Mouse (Mus musculus) embryonic facial prominence, embryonic 11.5 days (tissue): ENCODE results near the gene Gemin4. TPM values are rescaled to one million over a fixed set of nuclear protein-coding genes. Genes with fewer than 3 reads are reported as not detected.

ENCODE experiments used
- ATAC-seq: fragments of 200-750 bp; cut with Nextera tagmentation; replicated peaks from 2 replicates; pipeline ENCODE4 v1.8.0; 2017; ENCODE audit warnings: low read depth; ENCODE audit not compliant: insufficient number of reproducible peaks, low FRiP score, low TSS enrichment
- DNase-seq: peaks from one replicate; pipeline ENCODE4 v3.0.0-alpha.2; 2015; ENCODE audit warnings: low spot score
- H3K27ac ChIP-seq: fragments of 300-500 bp; sonication (generic); replicated peaks from 2 replicates; pipeline ENCODE4 v1.5.1; 2014; ENCODE audit warnings: mild to moderate bottlenecking, low read depth, low read length, control low read depth
- H3K27me3 ChIP-seq: fragments of 300-500 bp; sonication (generic); 2 replicates; pipeline ENCODE4 v1.6.1; 2014; ENCODE audit warnings: mild to moderate bottlenecking, low read length, moderate library complexity, mixed read lengths; ENCODE audit not compliant: control insufficient read depth, insufficient read depth
- H3K36me3 ChIP-seq: fragments of 300-500 bp; sonication (generic); replicated peaks from 2 replicates; pipeline ENCODE4 v1.6.1; 2014; ENCODE audit warnings: low read depth, mild to moderate bottlenecking, low read length, moderate library complexity, mixed read lengths; ENCODE audit not compliant: control insufficient read depth, insufficient read depth
- H3K4me1 ChIP-seq: fragments of 300-500 bp; sonication (generic); 2 replicates; pipeline ENCODE4 v1.6.1; 2014; ENCODE audit warnings: low read length, mixed read lengths; ENCODE audit not compliant: control insufficient read depth, insufficient read depth
- H3K4me2 ChIP-seq: fragments of 300-500 bp; sonication (generic); 2 replicates; pipeline ENCODE4 v1.6.1; 2014; ENCODE audit warnings: low read depth, mild to moderate bottlenecking, control low read depth, low read length, moderate library complexity
- H3K4me3 ChIP-seq: fragments of 300-500 bp; sonication (generic); 2 replicates; pipeline ENCODE4 v1.5.1; 2014; ENCODE audit warnings: low read depth, low read length, control low read depth
- H3K9ac ChIP-seq: fragments of 300-500 bp; sonication (generic); replicated peaks from 2 replicates; pipeline ENCODE4 v1.6.1; 2014; ENCODE audit warnings: mild to moderate bottlenecking, control low read depth, low read length
- H3K9me3 ChIP-seq: fragments of 300-500 bp; sonication (generic); replicated peaks from 2 replicates; pipeline ENCODE4 v1.6.1; 2016; ENCODE audit warnings: mild to moderate bottlenecking, low read length, inconsistent platforms, mixed read lengths; ENCODE audit not compliant: control insufficient read depth
- WGBS: fragments of 180-500 bp; shearing (Covaris S2); extraction: QIAGEN DNeasy Blood & Tissue Kit; methylation state at CpG from one replicate; pipeline ENCODE4 v1.1.7; 2014; 5-methylcytosine and 5-hydroxymethylcytosine counted together
- polyA plus RNA-seq: library from polyadenylated mRNA; unstranded; fragments of >200 nt; fragmentation: Nextera tagmentation; extraction: Ambion mirVana; gene quantifications from 2 replicates; pipeline ENCODE4 v1.2.1, GENCODE M21; 2014

Gemin4 gene
- polyA plus RNA-seq, 1 experiment from 2014 or later, result 54.7 TPM

DNA sequence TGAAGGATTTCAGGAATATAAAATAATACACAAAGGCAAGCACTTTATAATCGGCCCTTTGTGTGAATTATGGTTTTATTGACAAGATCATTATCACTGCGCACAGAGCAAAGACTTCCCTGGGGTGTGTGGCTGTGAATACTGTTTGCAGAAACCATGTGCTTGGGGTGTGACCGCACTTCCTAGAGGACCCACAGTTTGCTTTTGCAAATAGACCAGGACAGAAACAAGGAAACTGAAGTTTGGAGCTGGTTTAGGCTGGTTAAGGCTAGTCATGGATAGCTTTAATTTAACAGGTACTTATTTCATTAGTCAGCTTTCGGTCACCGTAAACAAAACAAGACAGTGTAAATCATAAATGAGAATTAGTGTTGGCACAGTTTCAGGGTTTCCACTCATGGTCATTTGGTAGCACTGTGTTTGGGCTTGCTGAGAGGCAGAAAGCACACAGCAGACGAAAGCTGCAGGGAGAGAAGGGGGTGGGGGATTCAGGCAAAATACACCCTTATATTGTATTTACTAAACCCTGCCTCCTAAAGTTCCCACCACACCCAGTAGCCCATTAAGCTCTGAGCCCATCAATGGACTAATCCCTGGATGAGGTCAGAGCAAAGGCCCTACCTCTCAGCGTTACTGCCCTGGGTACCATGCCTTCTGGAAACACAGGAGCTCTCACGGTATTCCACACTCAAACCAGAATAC lies 21.0 kb downstream of the Gemin4 start:
- ATAC-seq (no peak), DNase-seq (no peak)
- Histone ChIP-seq H3K27ac (no peak overlapping the region), H3K4me3 (no peak overlapping the region), H3K9me3 (no peaks in the 10 kb centered on the region), H3K36me3 (no peaks in the 10 kb centered on the region), H3K4me2 (no peak overlapping the region), H3K27me3 (no peaks in the 10 kb centered on the region), H3K4me1 (no peaks in the 10 kb centered on the region; the same call in 1 of the 2 replicates), H3K9ac (no peak overlapping the region)
- WGBS, result 71% methylated on average over 8 of the region's 8 CpGs

- ATAC-seq (no peak), DNase-seq (no peak)
- 76% methylated on average over 6 of the region's 6 CpGs for WGBS
- Histone ChIP-seq H3K4me3 (no peak overlapping the region), H3K27me3 (no peaks in the 10 kb centered on the region), H3K9me3 (no peaks in the 10 kb centered on the region), H3K4me1 (no peaks in the 10 kb centered on the region), H3K36me3 (no peaks in the 10 kb centered on the region), H3K4me2 (no peak overlapping the region), H3K9ac (no peak overlapping the region), H3K27ac (no peak overlapping the region)
These were observed 30.6 kb downstream of the Gemin4 start for GRCm38 (mm10) chr11:76186908-76187307.

DNA sequence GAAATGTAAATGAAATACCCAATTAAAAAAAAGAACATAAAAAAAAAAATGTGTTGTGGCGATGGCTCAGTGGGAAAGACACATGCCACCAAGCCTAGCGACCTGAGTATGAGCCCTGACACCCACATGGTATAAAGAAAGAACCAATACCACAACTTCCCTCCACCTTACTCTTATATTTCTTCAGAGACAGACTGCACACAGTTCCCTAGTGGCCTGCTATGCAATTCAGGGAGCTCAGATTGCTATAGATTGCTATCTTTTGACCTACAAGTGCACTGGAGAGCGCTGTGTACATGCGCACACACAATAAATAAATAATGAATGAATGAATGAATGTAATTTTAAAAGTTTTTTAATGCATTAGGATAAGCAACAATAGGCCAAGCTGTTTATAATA lies 33.7 kb downstream of the Gemin4 start:
- Histone ChIP-seq H3K9me3 (no peaks in the 10 kb centered on the region), H3K27ac (no peak overlapping the region), H3K4me1 (no peaks in the 10 kb centered on the region), H3K9ac (no peak overlapping the region), H3K36me3 (no peaks in the 10 kb centered on the region), H3K4me3 (no peak overlapping the region), H3K4me2 (no peak overlapping the region), H3K27me3 (no peaks in the 10 kb centered on the region)
- DNase-seq (no peak), ATAC-seq (no peak)
- WGBS, result 79% methylated on average over 4 of the region's 4 CpGs

- Histone ChIP-seq H3K36me3 (no peaks in the 10 kb centered on the region), H3K4me3 (peak overlapping the region; percentile 74), H3K9ac (peak overlapping the region; percentile 65), H3K4me1 (no peaks in the 10 kb centered on the region), H3K27me3 (no peaks in the 10 kb centered on the region), H3K27ac (no peak overlapping the region), H3K4me2 (peak overlapping the region; percentile 93), H3K9me3 (no peaks in the 10 kb centered on the region)
- 23% methylated on average over 7 of the region's 7 CpGs for WGBS
- ATAC-seq (no peak), DNase-seq (no peak)
These were observed 37.3 kb downstream of the Gemin4 start for GRCm38 (mm10) chr11:76180146-76180540.

GRCm38 (mm10) chr11:76179495-76180145 lies 37.8 kb downstream of the Gemin4 start, which contains the start of the genes Vps53 and Fam57a:
TSS of gene Vps53 (minus strand) at chr11:76179647.
TSS of gene Fam57a (plus strand) at chr11:76179671.
- H3K9ac ChIP-seq, result peak within 1 kb of the TSS; percentile 65
- DNase-seq (peak; percentile 89), ATAC-seq (peak; percentile 83)
- no peaks in the 10 kb centered on the region for H3K9me3 ChIP-seq
- peak within 1 kb of the TSS; percentile 22; the same call in 1 of the 2 replicates for H3K27ac ChIP-seq
- no peaks in the 10 kb centered on the region for H3K4me1 ChIP-seq
- no peaks in the 10 kb centered on the region for H3K36me3 ChIP-seq
- WGBS, result under 1% methylated on average over 37 of the region's 37 CpGs
- H3K4me3 ChIP-seq, result peak within 1 kb of the TSS; percentile 74
- peak within 1 kb of the TSS; percentile 93 for H3K4me2 ChIP-seq
- H3K27me3 ChIP-seq, result no peaks in the 10 kb centered on the region

- peak overlapping the region; percentile 74 for H3K4me3 ChIP-seq
- ATAC-seq (peak; percentile 72), DNase-seq (peak; percentile 50)
- no peaks in the 10 kb centered on the region for H3K36me3 ChIP-seq
- H3K9me3 ChIP-seq, result no peaks in the 10 kb centered on the region
- WGBS, result 3% methylated on average over 28 of the region's 28 CpGs
- H3K4me2 ChIP-seq, result peak overlapping the region; percentile 93
- no peaks in the 10 kb centered on the region for H3K27me3 ChIP-seq
- no peaks in the 10 kb centered on the region for H3K4me1 ChIP-seq
- H3K9ac ChIP-seq, result peak overlapping the region; percentile 65
- H3K27ac ChIP-seq, result peak overlapping the region; percentile 22; the same call in 1 of the 2 replicates
These were observed 38.6 kb downstream of the Gemin4 start for GRCm38 (mm10) chr11:76178726-76179494.

DNA sequence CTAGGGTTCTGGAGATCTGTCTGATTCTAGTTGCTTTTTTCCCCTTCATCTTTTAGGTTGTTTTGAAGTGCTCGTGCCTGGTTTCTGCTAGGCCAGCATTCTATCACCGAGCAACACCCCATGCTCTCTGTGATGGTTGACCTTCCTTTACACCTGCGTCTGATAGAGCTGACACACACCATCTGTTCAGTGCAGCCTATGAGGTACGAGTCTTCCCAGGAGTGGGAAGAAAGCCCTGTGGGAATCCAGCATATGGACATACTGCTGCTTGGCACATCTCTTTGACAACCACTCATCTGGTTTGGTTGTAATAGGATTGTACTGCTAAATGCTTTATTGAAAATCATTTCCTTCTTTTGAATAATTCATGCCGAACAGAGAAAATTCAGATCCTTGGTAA lies 47.3 kb downstream of the Gemin4 start:
- no peaks in the 10 kb centered on the region for H3K4me1 ChIP-seq
- DNase-seq (no peak), ATAC-seq (no peak)
- H3K9me3 ChIP-seq, result no peaks in the 10 kb centered on the region
- no peak overlapping the region for H3K4me2 ChIP-seq
- no peak overlapping the region for H3K4me3 ChIP-seq
- no peaks in the 10 kb centered on the region for H3K27me3 ChIP-seq
- no peaks in the 10 kb centered on the region for H3K36me3 ChIP-seq
- WGBS, result 72% methylated on average over 5 of the region's 5 CpGs
- H3K27ac ChIP-seq, result no peak overlapping the region
- H3K9ac ChIP-seq, result no peak overlapping the region
